ENCODE assay signal across 15 mouse cellular contexts in the genomic region with DNA sequence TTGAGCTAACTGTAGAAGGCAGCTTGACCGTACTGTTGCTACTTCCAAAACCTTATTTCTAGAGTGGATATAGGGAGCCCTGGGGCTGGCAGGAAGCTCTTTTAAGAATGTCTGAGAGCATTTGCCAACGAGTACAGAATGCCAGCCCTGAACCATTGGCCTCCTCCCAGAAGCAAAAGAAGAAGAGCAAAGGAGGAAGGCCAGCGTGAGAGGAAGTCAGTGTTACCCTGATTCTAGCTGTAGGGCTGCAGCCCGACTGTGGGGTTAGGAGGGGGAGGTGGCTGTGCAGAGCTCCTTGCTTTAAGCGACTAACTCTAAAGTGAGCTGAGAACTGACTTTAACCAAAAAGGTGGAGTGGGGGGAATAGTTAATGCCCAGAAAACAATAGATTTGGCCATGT. TPM values are rescaled to one million over a fixed set of nuclear protein-coding genes. Genes with fewer than 3 reads are reported as not detected.
DNase-seq lines count a peak whose midpoint lies in the region; ATAC-seq lines count a peak whose summit lies in the region.
"Had no signal": no experiment of that assay in that cellular context is flagged by ENCODE, and none has a peak within 500 bp of the region (broad histone marks: within the 10 kb centered on the region; RNA-seq: fewer than 3 reads in every experiment).

No protein-coding gene starts in this region.

- ATAC-seq in megakaryocyte, adult 5-6 weeks (ENCODE audit: poor library complexity, severe bottlenecking) = peak; percentile 80
- ATAC-seq: CD4-positive, CD25-positive, alpha-beta regulatory T cell, adult 4 months; forebrain, embryonic 16.5 days had no signal

- peak; percentile 88 for DNase-seq in heart, adult 11 months
- no peak for DNase-seq in heart, postnatal 14 days
- DNase-seq in spleen, postnatal 36 days (ENCODE audit: low spot score in 2 of 2) = peak; percentile 45 to 47
- DNase-seq in spleen, adult 12 weeks (ENCODE audit: low spot score) = no peak
- DNase-seq in telencephalon, adult 2 months (ENCODE audit: low read depth, low spot score) = peak; percentile 9
- no peak for DNase-seq in thymus, postnatal 10 days (ENCODE audit: low spot score in 2 of 2)
- DNase-seq in kidney, postnatal 4 days = no peak
- DNase-seq: adrenal gland, adult 8-10 months; cerebellum, adult 11 months; cerebellum, adult 8-10 months; cerebellum, postnatal 14 days; gastrocnemius, postnatal 14 days had no signal

- intact Hi-C loops in heart, postnatal 14 days (cut with DNase I) = no loop called here

RNA-seq across cellular contexts. Expression of a gene that starts 7.0 kb away (rescaled TPM):
- under 1 TPM in 1 of 2 experiments, not detected in 1; 0.27 TPM for total RNA-seq in heart, postnatal 14 days (2021)
- total RNA-seq in megakaryocyte, adult 5-6 weeks (2015) = 4.0 and 5.8 TPM in 2 replicates
- total RNA-seq in megakaryocyte, adult 5-6 weeks (2017) = 2.9 and 3.6 TPM in 2 replicates
- total RNA-seq: gastrocnemius, postnatal 14 days had no signal

RNA-seq across cellular contexts. Expression of a gene that starts 11.5 kb away (rescaled TPM):
- 1 to 10 TPM; 1.5 to 3.0 TPM for total RNA-seq in heart, postnatal 14 days (2021)
- total RNA-seq in megakaryocyte, adult 5-6 weeks (2015) = 0.62 TPM in 1 of 2 replicates, not detected in the other
- total RNA-seq in megakaryocyte, adult 5-6 weeks (2017) = 0.70 and 1.7 TPM in 2 replicates
- total RNA-seq: gastrocnemius, postnatal 14 days had no signal

Comparison
In these comparisons a context has a peak if more than half of its experiments do, and no peak if none do; other contexts are left out.
1. DNase-seq: peak in heart, adult 11 months (single experiment), spleen, postnatal 36 days (2 of 2) and telencephalon, adult 2 months (single experiment); none in heart, postnatal 14 days (0 of 2), spleen, adult 12 weeks (single experiment), thymus, postnatal 10 days (0 of 2) and kidney, postnatal 4 days (0 of 2).